Comparison of ENCODE assay signal across 30 mouse cellular contexts in genomic region chr7:66797345-66797744, GRCm38 (mm10). TPM values are rescaled to one million over a fixed set of nuclear protein-coding genes. Genes with fewer than 3 reads are reported as not detected.
"Had no signal": no experiment of that assay in that cellular context is flagged by ENCODE, and none has a peak within 500 bp of the region (broad histone marks: within the 10 kb centered on the region; RNA-seq: fewer than 3 reads in every experiment).

No protein-coding gene starts in this region.

- H3K4me1 ChIP-seq: forebrain, embryonic 12.5 days; forebrain, embryonic 13.5 days had no signal

- H3K4me2 ChIP-seq: embryonic facial prominence, embryonic 12.5 days; embryonic facial prominence, embryonic 13.5 days; embryonic facial prominence, embryonic 15.5 days; forebrain, embryonic 12.5 days; forebrain, embryonic 13.5 days; forebrain, embryonic 15.5 days had no signal

- ATAC-seq: forebrain, embryonic 13.5 days; forebrain, embryonic 14.5 days; forebrain, embryonic 15.5 days; forebrain, embryonic 16.5 days; forebrain, postnatal 0 days had no signal

- H3K27me3 ChIP-seq: embryonic facial prominence, embryonic 12.5 days; embryonic facial prominence, embryonic 13.5 days; embryonic facial prominence, embryonic 15.5 days; forebrain, embryonic 12.5 days; forebrain, embryonic 13.5 days; forebrain, embryonic 15.5 days had no signal

- H3K9me3 ChIP-seq: embryonic facial prominence, embryonic 10.5 days; embryonic facial prominence, embryonic 12.5 days; embryonic facial prominence, embryonic 13.5 days; embryonic facial prominence, embryonic 15.5 days; forebrain, embryonic 10.5 days; forebrain, embryonic 12.5 days; forebrain, embryonic 13.5 days; forebrain, embryonic 15.5 days had no signal

- DNase-seq: cerebellum, adult 8-10 months; cerebellum, adult 9-10 months; cerebellum, adult 9-11 months; cerebellum, postnatal 10 days; cerebellum, postnatal 14 days; cerebellum, postnatal 25 days; cerebellum, postnatal 36 days; embryo, embryonic 11 days; forebrain, postnatal 0 days; gastrocnemius, adult 2 months; gastrocnemius, postnatal 10 days; gastrocnemius, postnatal 14 days; gastrocnemius, postnatal 25 days; gastrocnemius, postnatal 36 days; heart, adult 11 months; heart, adult 18-20 months; heart, adult 2 months had no signal

- H3K9ac ChIP-seq: embryonic facial prominence, embryonic 12.5 days; embryonic facial prominence, embryonic 13.5 days; embryonic facial prominence, embryonic 15.5 days; forebrain, embryonic 12.5 days; forebrain, embryonic 13.5 days; forebrain, embryonic 15.5 days; forebrain, postnatal 0 days had no signal

- H3K27ac ChIP-seq: embryonic facial prominence, embryonic 10.5 days; embryonic facial prominence, embryonic 12.5 days; embryonic facial prominence, embryonic 15.5 days; forebrain, embryonic 10.5 days; forebrain, embryonic 12.5 days; forebrain, embryonic 13.5 days; forebrain, embryonic 15.5 days; gastrocnemius, adult 2 months; heart, adult 2 months had no signal

- H3K4me3 ChIP-seq: embryonic facial prominence, embryonic 10.5 days; embryonic facial prominence, embryonic 12.5 days; embryonic facial prominence, embryonic 13.5 days; embryonic facial prominence, embryonic 15.5 days; erythroblast, embryonic 14.5 days; forebrain, embryonic 10.5 days; forebrain, embryonic 12.5 days; forebrain, embryonic 13.5 days; forebrain, embryonic 15.5 days; gastrocnemius, adult 2 months; heart, adult 2 months had no signal

- H3K36me3 ChIP-seq: embryonic facial prominence, embryonic 10.5 days; embryonic facial prominence, embryonic 12.5 days; embryonic facial prominence, embryonic 13.5 days; embryonic facial prominence, embryonic 15.5 days; forebrain, embryonic 10.5 days; forebrain, embryonic 12.5 days; forebrain, embryonic 15.5 days had no signal

RNA-seq across cellular contexts. Expression of gene Adamts17, which starts 42.2 kb away (rescaled TPM):
- total RNA-seq: granulocyte monocyte progenitor cell, adult 5-6 weeks had no signal
- polyA plus RNA-seq: erythroblast, embryonic 14.5 days had no signal

RNA-seq across cellular contexts. Expression of gene Cers3, which starts 54.0 kb away (rescaled TPM):
- total RNA-seq: common myeloid progenitor, adult 5-6 weeks; gastrocnemius, adult 2 months; gastrocnemius, postnatal 10 days; gastrocnemius, postnatal 14 days; gastrocnemius, postnatal 25 days; granulocyte monocyte progenitor cell, adult 5-6 weeks had no signal
- polyA plus RNA-seq: erythroblast, embryonic 14.5 days had no signal
